Mouse (Mus musculus): ENCODE measurements around the gene Sucnr1. TPM values are rescaled to one million over a fixed set of nuclear protein-coding genes. Genes with fewer than 3 reads are reported as not detected.
"Not testable (repeated sequence)": the region's sequence is repeated elsewhere in the genome, so short reads cannot be mapped to it uniquely, and the experiment has no call there.

Sucnr1 gene
- polyA plus RNA-seq (2015; fragmentation: Nextera tagmentation; extraction: Ambion mirVana): 0.30 and 0.34 TPM in 2 replicates

DNA sequence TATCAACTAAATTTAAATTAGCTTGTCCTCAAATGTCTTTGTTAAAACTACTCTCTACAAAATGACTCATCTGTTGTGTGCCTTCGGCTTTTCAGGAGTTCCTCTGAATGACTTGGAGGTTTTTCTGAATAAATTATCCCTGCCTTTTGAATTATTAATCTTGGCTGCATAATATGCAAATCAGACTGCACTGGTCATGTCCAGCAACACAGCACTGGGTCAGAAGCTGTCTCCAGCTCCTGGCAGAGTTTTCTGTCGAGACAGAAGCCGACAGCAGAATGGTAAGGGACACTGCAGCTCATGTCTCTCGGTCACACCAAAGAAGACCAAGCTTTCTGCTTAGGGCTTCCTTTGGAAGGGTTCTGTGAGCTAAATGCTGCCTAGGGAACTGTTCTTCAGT, at the start of gene Sucnr1:
Sucnr1 (plus strand) TSS at position 222 of the 400 bp plus-strand sequence.
- no peak for DNase-seq (ENCODE audit: low spot score)

DNA sequence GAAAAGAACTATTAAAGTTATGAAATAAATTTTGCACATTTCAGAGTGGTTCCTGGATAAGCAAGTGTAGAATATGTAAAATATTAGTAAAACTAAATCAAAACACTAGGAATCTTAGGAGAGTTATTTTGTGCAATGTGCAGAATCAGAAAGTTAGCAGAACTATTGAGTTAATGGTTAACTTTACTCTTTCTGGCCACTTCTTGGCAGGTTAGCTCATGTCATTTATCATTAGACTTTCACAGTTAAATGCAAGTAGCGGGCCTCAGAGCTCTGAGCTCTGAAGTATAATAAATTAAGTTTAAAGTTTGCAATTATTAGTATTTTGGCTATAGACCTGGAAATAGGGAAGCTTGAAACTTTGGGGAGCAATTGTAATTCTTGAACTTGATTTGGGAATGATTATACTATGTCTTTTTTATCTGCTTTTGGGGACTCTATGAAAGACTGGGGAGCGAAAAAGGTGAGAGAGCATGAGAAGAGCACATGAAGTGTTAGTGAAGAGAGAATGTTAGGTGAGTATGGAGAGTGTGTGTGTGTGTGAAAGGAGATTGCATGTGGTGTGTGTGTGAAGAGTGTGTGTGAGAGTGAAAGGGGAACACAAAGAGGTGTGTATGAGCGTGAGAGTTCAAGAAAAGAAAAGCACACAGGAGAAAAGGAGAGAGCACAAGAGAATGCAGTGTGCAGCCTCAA, 35.3 kb upstream of the Sucnr1 start:
- DNase-seq (ENCODE audit: low spot score): no peak

DNA sequence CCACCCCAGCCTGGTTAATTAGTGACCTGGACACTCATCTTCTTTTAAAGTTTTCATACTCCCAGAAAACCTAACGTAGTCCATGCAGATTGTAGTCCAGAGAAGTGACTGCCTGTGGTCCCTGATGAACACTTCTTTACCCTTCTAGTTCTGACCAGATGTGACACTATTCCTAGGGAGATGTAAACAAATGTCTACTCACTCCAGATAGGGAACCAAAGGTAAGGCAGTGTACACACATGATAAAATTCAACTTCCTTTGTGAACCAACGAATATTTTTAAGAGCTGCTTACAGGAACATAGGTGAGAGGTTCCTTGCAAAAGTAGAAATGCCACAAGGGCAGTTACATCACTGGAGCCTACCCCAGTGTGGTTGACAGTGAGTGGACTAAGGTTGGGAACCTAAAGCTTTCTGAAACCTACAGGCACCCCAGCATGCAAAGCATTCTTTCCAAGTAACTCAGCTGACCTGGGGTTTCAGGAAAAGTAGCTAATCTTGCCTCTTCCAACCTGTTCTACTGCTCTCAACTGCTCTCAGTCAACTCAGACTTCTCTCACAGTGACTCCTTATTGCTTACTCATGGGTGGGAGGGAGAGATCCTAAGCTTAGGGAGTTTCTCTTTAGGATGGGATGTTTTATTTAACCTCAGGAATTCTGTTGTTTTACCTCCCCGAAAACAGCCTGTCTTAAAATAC, 28.3 kb upstream of the Sucnr1 start:
- no peak for DNase-seq (ENCODE audit: low spot score)

DNA sequence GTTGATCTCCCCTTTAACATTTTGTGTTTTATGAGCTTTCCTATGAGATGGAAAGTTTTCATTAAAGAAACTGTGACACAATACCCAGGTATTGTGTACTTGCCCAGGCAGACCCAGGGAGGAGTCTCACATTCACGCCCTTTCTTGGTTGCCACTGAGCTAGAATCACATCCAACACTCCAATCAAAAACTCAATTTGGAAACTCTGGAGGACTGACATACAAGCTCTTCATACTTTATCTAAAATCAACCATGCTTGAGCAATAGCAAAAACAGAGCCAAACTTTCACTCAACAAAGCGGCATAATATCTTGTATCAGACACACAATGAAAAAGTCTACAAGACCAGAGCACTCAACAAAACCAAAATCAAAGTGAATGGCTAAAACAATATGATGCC, 27.7 kb upstream of the Sucnr1 start:
- DNase-seq (ENCODE audit: low spot score): no peak

DNA sequence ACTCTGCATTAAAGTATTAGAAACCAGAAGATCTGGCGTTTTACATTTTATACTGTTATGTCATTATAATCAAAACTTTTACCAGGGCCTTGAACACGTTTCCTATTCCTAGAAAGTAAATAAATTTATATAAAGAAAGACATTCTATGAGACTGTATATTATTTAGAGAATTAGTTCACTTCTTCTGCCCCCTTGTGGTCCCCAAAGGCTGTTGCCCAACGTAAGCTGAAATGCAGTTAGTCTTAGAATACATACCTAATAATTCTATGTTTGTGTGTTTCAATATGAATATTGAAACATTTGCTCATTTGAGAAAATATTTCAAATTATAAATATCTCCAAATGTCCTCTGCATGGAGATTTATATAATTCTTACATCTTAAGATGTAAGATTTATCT, 25.2 kb upstream of the Sucnr1 start:
- DNase-seq (ENCODE audit: low spot score): peak; percentile 25

DNA sequence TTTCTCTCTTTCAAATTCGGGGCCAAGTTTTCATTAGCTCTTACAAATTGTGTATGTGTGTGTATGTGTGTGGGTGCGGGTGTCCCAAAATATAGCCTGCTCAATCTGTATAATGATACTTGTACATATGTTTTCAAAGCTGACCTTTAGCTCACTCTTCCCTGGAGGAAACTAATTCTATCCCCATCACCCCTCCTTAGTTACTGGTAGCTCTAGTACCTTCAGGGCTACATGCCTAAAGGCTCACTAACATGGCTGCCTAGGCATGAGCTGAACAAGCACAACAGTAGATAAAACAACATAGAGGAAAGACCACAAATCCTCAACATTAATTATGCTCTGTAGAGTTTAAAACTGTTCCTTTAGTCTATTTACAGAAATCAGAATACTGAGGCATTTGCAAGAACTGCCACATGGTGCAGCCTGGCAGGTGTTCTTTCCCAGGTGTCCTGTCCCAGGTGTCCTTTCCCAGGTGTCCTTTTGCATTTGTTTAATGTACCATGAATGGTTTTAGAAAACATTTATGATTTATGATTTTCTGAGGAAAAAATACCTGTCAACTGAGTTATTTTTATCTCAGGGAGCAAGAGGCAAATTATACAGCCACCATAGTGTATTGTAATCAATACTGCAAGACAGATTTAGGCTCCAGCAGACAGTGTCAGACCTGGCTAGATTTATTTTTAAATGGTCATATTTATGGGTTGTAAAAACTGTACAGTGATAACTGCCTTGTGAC, 24.4 kb upstream of the Sucnr1 start:
- DNase-seq (ENCODE audit: low spot score): no peak

DNA sequence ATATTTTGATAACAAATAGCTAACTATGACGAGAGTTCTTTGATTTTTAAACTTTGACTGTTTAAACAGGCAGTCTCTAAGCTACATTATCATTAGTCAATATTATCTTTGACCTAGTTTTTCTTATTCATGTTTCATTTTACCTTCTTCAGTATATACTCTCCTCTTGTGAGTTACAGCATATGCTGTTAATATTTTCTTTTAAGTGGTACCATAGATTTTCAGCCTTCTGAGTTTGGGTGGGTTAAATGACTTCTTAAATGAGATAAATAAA, 23.9 kb upstream of the Sucnr1 start:
- no peak for DNase-seq (ENCODE audit: low spot score)

DNA sequence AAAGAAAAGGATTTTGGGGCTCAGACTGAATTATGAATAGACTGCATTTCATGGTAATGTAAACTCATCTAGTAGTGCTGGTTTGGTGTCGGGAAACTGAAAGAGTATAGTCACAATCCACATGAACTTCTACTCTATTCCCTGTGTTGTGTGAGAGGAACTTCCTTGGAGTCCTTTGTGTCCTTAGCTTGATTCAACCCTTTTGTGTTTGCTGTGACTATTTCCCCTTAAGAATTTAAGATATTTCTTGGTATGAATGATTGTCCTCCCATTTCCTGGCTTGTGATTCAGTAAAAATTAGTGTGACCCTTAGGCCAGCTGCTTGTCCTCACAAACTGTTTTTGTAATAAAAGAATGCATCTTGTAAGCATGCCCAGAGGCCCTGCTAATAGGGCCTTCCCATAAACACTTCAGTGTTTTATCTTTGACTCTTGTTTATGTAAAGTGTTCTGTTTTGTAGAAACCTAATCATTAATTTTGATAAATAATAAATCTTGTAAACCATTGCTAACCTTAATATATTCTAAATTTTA, 2.7 kb upstream of the Sucnr1 start:
- no peak for DNase-seq (ENCODE audit: low spot score)

DNA sequence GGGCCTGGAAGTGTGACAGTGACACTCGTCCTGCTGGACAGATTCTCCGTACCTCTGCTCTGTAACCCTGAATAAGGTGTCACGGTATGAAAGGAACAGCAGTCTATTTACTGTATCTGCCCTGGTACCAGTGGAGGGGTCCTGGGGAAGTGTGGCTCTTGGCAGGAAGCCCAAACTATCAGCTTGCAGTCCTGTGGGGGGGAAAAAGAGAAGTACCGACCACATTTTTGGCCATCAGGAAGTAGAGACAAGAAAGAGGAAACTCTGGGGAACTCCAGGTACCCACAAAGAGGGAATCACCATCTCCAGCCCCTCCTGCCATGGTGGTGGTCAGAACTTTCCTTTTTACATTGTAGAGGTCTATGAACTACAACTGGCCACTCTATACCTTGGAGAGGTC, 1.1 kb upstream of the Sucnr1 start:
- DNase-seq (ENCODE audit: low spot score): no peak

DNA sequence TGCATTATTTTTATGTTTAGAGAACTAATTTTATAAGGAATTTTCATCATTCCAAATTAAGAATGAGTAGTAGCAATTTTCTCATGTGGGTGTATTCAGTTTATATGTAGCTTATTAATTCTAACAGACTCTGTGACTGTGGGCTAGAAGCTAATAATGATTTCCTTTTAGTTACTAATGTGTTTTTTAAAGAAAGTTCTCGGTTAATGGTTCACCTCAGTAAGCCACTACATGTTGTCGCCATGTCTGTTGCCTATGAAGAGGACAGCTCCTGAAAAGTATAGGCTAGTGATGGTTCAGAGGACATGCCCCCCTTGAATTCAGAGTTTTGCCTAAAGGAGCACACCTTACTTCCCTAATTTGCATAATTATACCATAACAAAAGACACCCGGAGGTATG, 1.1 kb downstream of the Sucnr1 start:
- DNase-seq (ENCODE audit: low spot score): no peak

DNA sequence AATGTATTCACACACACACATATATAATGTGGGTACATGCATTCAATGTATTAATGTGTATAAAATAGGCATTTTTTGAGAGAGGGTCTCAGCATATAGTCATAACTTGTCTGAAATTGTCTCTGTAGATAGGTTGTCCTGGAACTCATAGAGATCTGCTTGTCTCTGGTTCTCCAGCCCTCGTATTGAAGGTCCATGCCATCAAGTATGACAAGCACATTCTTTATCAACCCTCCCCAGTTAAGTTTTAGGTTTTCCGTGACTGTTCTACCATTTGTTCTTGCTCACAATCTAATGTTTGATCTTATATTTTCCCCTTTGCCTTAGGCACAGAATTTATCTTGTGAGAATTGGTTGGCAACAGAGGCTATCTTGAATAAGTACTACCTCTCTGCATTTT, 4.1 kb downstream of the Sucnr1 start:
- no peak for DNase-seq (ENCODE audit: low spot score)

DNA sequence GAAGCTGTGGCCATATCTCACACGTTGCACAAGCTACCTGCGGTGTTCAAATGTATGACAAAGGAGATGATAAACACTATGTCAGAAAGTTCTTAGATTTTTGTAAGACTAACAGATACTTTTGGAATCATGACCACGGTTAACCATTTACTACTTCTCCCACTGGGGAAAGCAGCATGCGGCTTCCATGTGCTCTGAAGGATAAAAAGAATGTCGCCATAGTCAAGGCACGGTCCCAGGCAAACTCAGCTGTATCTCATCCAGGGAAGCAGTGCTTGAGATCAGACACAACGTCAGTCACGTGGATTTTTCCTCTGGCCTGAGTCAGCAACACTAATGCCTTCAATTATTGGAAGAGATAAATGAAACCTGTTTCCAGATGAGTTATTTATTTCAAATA, 9.7 kb downstream of the Sucnr1 start:
- DNase-seq (ENCODE audit: low spot score): no peak

DNA sequence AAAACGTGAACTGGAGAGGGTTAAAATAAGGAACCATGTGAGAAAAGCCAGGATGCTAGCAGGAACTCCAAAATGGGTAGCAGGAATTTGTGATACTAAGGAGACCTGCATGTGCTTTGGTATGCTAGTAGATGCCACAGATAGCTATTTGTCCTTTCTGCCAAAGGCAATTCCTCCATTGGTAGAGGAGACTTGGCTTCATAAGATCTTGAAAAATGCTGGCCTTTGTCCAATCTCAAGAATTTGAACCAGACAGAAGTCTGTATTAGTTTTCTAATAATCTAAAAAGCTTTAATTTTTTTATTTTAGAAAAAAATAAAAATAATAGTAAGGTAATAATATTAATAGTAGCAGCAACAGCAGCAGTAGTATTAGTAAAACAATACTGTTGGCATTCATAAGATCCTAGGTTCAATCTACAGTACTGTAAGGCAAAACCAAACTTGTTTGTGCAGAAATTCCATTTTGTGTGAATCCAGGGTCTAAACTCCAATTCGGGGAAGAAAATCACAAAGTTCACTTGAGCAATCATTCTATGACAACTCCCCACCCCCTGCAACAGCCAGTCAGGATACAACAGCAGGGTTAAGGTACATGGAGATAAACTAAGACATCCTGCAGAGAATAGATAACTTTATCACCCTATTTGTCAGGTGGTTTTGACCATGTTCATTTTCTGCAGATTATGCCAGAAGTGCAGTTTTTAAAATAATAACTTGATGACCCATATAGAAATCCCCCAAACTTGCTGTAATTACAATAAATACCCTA, 12.9 kb downstream of the Sucnr1 start:
- no peak for DNase-seq (ENCODE audit: low spot score)

DNA sequence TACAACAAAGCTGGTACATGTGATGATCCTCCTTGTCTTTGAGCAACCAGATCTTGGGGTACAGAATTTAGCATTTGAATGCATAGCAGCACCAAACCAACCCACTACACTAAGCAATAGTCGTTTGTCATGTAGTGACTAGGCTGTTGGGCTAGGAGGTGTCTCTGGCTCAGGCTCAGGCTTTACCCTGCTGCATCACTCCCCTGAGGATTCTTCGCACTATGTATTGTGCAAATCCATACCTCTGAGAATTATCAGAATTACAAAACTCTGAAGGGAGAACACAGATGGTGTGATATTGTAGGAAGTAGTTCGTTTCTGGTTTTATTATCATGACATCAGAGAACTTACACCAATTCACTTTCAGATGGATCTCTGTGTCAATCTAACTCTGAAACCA, 15.3 kb downstream of the Sucnr1 start:
- no peak for DNase-seq (ENCODE audit: low spot score)

DNA sequence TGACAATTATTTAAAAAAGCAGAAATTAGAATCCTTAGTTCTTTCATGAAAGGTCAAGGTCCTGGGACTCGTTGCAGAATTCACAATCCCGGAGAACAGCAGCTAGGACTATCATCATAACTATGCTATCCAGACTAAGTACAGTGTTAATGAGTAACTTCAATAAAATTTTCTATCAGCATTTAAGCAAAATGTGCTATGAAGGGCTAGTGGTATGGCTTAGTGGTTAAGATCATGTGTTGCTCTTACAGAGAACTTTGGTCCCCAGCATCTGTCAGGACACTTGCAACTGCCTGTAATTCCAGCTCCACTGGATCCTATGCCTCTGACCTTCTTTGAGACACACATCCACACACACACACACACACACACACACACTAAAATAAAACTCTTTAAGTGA, 15.8 kb downstream of the Sucnr1 start:
- DNase-seq (ENCODE audit: low spot score): no peak

DNA sequence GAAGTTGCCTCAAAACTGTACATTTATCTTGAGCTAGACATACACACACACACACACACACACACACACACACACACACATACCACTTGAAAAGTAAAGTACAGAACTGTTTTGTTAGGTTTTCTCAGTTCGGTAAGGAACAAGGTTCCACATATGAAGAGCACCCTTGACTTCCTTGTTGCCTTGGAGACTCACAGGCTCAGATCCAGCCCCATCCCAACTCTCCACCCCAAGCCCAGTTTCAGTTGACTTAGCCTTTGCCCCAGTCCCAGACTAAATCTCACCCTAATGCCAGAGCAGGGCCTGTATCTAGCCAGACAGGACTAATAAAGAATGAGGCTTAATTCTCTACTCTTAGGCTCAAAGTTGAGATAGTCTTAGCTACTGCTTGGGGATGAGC, 16.9 kb downstream of the Sucnr1 start:
- no peak for DNase-seq (ENCODE audit: low spot score)

DNA sequence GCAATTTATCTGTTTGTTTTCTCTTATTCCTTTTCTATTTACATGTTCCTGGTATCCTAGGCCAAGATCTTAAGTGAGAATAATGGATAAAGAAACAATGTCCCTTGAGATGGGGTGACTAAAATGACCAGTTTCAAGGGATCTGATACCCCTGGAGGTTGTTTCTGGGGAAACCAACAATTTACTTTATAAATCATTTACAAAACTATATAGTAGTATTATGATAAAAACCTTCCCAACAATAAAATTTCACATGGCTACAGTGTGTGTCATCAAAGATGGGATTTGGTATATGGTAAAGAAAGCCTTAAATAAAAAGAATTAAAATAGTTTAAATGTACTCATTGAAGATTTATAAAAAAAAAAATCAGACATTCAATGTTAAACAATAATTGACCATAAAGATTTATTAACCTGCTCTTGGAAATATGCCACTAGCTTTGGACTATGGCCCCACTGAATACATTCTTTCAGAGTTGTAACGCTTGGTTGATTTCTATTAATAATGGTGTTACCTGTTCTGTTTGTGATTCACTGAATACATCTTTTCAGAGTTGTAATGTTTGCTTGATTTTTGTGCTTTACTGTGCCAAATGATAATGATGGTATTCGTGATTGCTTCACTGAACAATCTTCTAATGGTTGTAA, 22.9 kb downstream of the Sucnr1 start:
- no peak for DNase-seq (ENCODE audit: low spot score)

DNA sequence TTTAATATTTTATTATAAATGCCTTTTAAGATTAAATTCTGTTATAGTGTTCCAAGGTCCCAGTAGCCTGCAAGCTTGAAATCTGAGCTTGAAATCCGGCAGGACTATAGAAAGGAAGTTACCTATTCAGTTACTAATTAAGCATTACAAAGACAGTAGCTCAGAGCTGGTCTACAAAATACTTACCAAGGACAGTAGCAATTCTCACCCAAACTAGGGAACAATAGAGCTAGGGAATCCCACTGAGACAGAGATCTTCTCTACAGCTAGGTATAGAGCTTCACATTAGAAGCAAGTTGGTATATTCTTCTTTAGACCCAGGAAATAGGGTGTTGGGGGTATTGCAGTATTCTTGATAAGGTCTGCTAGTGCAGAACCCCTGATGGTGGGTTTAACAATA, 24.8 kb downstream of the Sucnr1 start:
- DNase-seq (ENCODE audit: low spot score): not testable (repeated sequence)

DNA sequence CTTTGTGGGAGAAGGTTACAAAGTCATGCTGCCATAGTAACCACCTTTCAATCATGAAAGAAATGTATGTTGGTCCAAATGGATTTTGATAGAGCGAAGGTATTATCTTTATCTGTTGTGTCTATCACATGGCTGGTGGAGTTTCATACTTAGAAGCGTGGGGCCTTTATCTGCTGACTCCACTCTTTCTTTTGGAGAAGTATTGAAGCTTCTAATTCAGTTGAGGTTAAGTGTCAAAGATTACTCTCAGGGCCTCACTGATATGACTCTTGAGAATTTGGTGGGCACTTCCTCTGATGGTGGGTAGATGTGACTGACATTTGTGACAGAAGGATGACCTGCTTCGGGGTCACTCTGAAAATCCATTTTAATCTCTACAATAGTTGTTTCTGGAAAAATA, 26.1 kb downstream of the Sucnr1 start:
- no peak for DNase-seq (ENCODE audit: low spot score)

DNA sequence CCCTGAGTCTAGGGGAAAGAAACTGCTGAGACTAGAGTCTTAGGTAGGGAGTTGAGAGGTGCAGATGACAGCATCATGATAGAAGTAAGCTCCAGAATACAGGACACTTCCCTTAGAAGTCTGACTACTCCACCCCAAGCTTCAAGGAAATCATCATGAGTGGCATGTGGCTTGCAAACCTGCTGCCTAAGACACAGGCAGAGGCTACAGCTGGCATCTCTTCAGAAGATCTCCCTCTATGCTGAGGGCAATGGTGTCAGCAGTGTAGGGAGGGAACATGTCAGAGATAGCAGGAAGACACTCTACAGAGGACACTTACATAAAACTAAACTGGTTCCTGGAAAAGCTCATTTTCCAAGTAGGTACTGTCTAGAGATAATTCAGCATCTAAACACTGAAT, 27.1 kb downstream of the Sucnr1 start:
- DNase-seq (ENCODE audit: low spot score): no peak

DNA sequence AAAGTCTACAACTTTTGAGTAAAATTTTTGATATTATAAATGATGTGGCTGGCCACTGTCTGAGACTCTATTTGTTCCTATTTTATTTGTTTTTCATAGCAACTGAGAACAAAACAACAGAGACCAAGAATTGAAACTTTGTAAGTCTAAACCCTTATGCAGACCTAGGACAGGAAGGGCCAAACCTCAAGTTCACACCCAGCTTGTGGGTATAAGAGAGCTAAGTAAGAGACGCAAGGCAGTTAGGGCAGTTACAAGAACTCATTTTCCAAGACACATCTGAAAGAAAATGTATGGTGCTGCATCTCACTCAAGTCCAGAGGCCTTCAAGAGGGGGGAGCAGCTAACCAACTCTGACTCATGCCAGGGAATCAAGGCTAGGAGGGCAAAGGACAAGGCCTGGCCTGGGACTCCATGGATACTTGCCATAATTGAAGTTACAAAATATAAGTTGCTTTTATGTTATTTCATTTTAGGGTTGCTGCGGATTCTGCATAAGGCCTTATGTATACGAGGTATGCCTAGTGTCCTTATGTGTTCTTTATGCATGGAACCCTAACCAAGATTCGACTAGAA, 29.6 kb downstream of the Sucnr1 start:
- DNase-seq (ENCODE audit: low spot score): no peak
